Mouse (Mus musculus) gastrocnemius, postnatal 14 days (tissue): ENCODE results near the gene Grk5. TPM values are rescaled to one million over a fixed set of nuclear protein-coding genes. Genes with fewer than 3 reads are reported as not detected.
"Not testable (repeated sequence)": the region's sequence is repeated elsewhere in the genome, so short reads cannot be mapped to it uniquely, and the experiment has no call there.

ENCODE experiments used
- DNase-seq: peaks from one replicate; pipeline ENCODE4 v3.0.0; 2021; ENCODE audit warnings: mixed read lengths
- intact Hi-C: fragments of 180-260 bp; cut with DNase I; formaldehyde crosslinking; loops from one replicate; pipeline ENCODE4 v1.15.1; 2025; ENCODE audit warnings: low total_unique reads
- total RNA-seq, 2 experiments: library from RNA; stranded (reverse); gene quantifications; 2 replicates each; pipeline ENCODE4 v1.2.3; 2021

Grk5 gene
- total RNA-seq, 2 experiments from 2014 or later = 6.4 to 6.5 TPM

- DNase-seq = no peak
- intact Hi-C loops = no loop called here
Observed at GRCm38 (mm10) chr19:60903971-60904370, 14.4 kb downstream of the Grk5 start.

- intact Hi-C loops = no loop called here
- no peak for DNase-seq
Observed at GRCm38 (mm10) chr19:60905477-60905876, 15.9 kb downstream of the Grk5 start.

- no peak for DNase-seq
- intact Hi-C loops = no loop called here
Observed at GRCm38 (mm10) chr19:60910304-60910703, 20.8 kb downstream of the Grk5 start.

- intact Hi-C loops = no loop called here
- no peak for DNase-seq
Observed at GRCm38 (mm10) chr19:60911653-60912052, 22.1 kb downstream of the Grk5 start.

GRCm38 (mm10) chr19:60915236-60915635 lies 25.7 kb downstream of the Grk5 start:
- DNase-seq = no peak
- intact Hi-C loops = no loop called here

GRCm38 (mm10) chr19:60915862-60916261 lies 26.3 kb downstream of the Grk5 start:
- intact Hi-C loops = no loop called here
- no peak for DNase-seq

GRCm38 (mm10) chr19:60916869-60917570 lies 27.5 kb downstream of the Grk5 start:
- no peak for DNase-seq
- intact Hi-C loops = no loop called here

- intact Hi-C loops, DNase-seq: not testable (repeated sequence)
Observed at GRCm38 (mm10) chr19:60924534-60924933, 35.0 kb downstream of the Grk5 start.

- no peak for DNase-seq
- intact Hi-C loops = no loop called here
Observed at GRCm38 (mm10) chr19:60935001-60935400, 45.5 kb downstream of the Grk5 start.

- intact Hi-C loops = no loop called here
- no peak for DNase-seq
Observed at GRCm38 (mm10) chr19:60939954-60940379, 50.4 kb downstream of the Grk5 start.

GRCm38 (mm10) chr19:60940866-60941265 lies 51.3 kb downstream of the Grk5 start:
- no peak for DNase-seq
- intact Hi-C loops = no loop called here

- DNase-seq = peak; percentile 37
- intact Hi-C loops = no loop called here
Observed at GRCm38 (mm10) chr19:60945801-60946311, 56.3 kb downstream of the Grk5 start.

- intact Hi-C loops = no loop called here
- DNase-seq = peak; percentile 17
Observed at GRCm38 (mm10) chr19:60946656-60947055, 57.1 kb downstream of the Grk5 start.

- DNase-seq = no peak
- intact Hi-C loops = no loop called here
Observed at GRCm38 (mm10) chr19:60948996-60949395, 59.4 kb downstream of the Grk5 start.

- DNase-seq = peak; percentile 30
Observed at GRCm38 (mm10) chr19:60950056-60950869, 60.7 kb downstream of the Grk5 start.

GRCm38 (mm10) chr19:60955131-60955530 lies 65.6 kb downstream of the Grk5 start:
- DNase-seq = no peak
- intact Hi-C loops = no loop called here

More at GRCm38 (mm10) chr19:60950056-60950869, 60.7 kb downstream of the Grk5 start:
- intact Hi-C loops = no loop called here

- intact Hi-C loops = no loop called here
- no peak for DNase-seq
Observed at GRCm38 (mm10) chr19:60955712-60956111, 66.2 kb downstream of the Grk5 start.

GRCm38 (mm10) chr19:60956198-60956750 lies 66.7 kb downstream of the Grk5 start:
- DNase-seq = no peak
- intact Hi-C loops = no loop called here

- peak; percentile 7 for DNase-seq
Observed at GRCm38 (mm10) chr19:60959706-60960230, 70.2 kb downstream of the Grk5 start.

More at GRCm38 (mm10) chr19:60959706-60960230, 70.2 kb downstream of the Grk5 start:
- intact Hi-C loops = no loop called here
